Mouse (Mus musculus): Measurements from ENCODE around the gene Gm2431. TPM values are rescaled to one million over a fixed set of nuclear protein-coding genes. Genes with fewer than 3 reads are reported as not detected.
"Not testable (repeated sequence)": the region's sequence is repeated elsewhere in the genome, so short reads cannot be mapped to it uniquely, and the experiment has no call there.

The Gm2431 gene
- polyA plus RNA-seq (2015; fragmentation: Nextera tagmentation; extraction: Ambion mirVana) = not detected in 2 replicates

- not testable (repeated sequence) for ATAC-seq (ENCODE audit: low read depth); H3K9me3 ChIP-seq (ENCODE audit: control insufficient read depth, low read length); H3K27ac ChIP-seq (ENCODE audit: low read length); H3K9ac ChIP-seq (ENCODE audit: low read length); H3K4me3 ChIP-seq (ENCODE audit: low read length); H3K4me1 ChIP-seq (replicated peaks; ENCODE audit: control insufficient read depth, insufficient read depth, low read length); H3K4me2 ChIP-seq (ENCODE audit: low read depth, low read length); H3K27me3 ChIP-seq (ENCODE audit: control insufficient read depth, insufficient read depth, low read depth, low read length); H3K36me3 ChIP-seq (ENCODE audit: control insufficient read depth, insufficient read depth, low read length)
- WGBS = 24% methylated on average over 1 of the region's 1 CpGs
Measured at GRCm38 (mm10) chr7:142258254-142258653, at the start of gene Gm2431. Gene Gm2431, minus strand, starts transcription at chr7:142258354.

DNA sequence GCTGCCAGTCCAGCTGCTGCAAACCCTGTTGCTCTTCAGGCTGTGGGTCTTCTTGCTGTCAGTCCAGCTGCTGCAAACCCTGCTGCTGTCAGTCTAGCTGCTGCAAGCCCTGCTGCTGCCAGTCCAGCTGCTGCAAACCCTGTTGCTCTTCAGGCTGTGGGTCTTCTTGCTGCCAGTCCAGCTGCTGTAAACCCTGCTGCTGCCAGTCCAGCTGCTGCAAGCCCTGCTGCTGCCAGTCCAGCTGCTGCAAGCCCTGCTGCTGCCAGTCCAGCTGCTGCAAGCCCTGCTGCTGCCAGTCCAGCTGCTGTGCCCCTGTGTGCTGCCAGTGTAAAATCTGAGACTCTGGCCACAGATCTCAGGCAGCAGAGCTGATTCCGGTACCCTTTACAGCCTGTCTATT, 45.8 kb upstream of the Gm2431 start:
- H3K4me3 ChIP-seq (ENCODE audit: low read length); H3K4me2 ChIP-seq (ENCODE audit: low read depth, low read length); H3K27me3 ChIP-seq (ENCODE audit: control insufficient read depth, insufficient read depth, low read depth, low read length); H3K36me3 ChIP-seq (ENCODE audit: control insufficient read depth, insufficient read depth, low read length); H3K9me3 ChIP-seq (ENCODE audit: control insufficient read depth, low read length); H3K27ac ChIP-seq (ENCODE audit: low read length); H3K9ac ChIP-seq (ENCODE audit: low read length); H3K4me1 ChIP-seq (replicated peaks; ENCODE audit: control insufficient read depth, insufficient read depth, low read length); ATAC-seq (ENCODE audit: low read depth): not testable (repeated sequence)
- WGBS = 76% methylated on average over 1 of the region's 1 CpGs

DNA sequence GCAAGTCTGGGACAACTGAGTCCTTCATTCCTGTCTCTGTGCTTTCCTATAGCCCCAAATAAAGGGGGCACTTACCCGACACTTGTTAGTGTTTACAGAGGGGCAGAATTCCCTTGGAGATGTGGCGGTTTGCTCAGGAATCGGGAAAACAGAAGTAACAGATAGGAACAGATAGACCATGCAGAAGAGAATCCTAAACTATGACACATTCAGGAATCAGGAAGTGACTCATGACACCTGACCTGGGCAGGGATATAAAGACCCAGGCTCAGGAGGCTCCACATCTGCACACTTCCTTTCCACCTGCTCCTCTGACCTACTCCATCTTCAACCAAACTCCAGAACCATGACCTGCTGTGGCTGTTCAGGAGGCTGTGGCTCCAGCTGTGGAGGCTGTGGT, 45.1 kb upstream of the Gm2431 start, which contains the start of gene Krtap5-4:
Gene Krtap5-4, plus strand, starts transcription at position 301 of the 400 bp plus-strand sequence.
- Histone ChIP-seq H3K4me2 (ENCODE audit: low read depth, low read length) (no peak within 1 kb of the TSS), H3K9ac (ENCODE audit: low read length) (no peak within 1 kb of the TSS), H3K27ac (ENCODE audit: low read length) (no peak within 1 kb of the TSS), H3K27me3 (ENCODE audit: control insufficient read depth, insufficient read depth, low read depth, low read length) (no peaks in the 10 kb centered on the region; the same call in 1 of the 2 replicates), H3K4me1 (replicated peaks; ENCODE audit: control insufficient read depth, insufficient read depth, low read length) (no peaks in the 10 kb centered on the region), H3K9me3 (ENCODE audit: control insufficient read depth, low read length) (no peaks in the 10 kb centered on the region), H3K4me3 (ENCODE audit: low read length) (no peak within 1 kb of the TSS), H3K36me3 (ENCODE audit: control insufficient read depth, insufficient read depth, low read length) (no peaks in the 10 kb centered on the region)
- WGBS = 27% methylated on average over 3 of the region's 3 CpGs
- ATAC-seq (ENCODE audit: low read depth) = no peak

DNA sequence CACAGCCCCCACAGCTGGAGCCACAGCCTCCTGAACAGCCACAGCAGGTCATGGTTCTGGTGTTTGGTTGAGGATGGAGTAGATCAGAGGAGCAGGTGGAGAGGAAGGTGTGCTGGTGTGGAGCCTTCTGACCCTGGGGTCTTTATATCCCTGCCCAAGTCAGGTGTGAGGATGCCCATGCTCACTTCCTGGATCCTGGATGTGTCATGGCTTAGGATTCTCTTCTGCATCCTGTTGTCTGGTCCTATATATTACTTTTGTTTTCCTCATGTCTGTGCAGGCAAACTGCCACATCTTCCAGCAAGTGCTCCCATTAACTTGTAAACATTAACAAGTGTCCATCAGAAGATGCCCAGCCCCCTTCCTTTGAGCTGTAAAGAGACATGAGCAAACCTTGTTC, 38.9 kb upstream of the Gm2431 start, which contains the start of gene Krtap5-1:
Gene Krtap5-1, minus strand, starts transcription at position 101 of the 400 bp plus-strand sequence.
- ATAC-seq (ENCODE audit: low read depth) = not testable (repeated sequence)

DNA sequence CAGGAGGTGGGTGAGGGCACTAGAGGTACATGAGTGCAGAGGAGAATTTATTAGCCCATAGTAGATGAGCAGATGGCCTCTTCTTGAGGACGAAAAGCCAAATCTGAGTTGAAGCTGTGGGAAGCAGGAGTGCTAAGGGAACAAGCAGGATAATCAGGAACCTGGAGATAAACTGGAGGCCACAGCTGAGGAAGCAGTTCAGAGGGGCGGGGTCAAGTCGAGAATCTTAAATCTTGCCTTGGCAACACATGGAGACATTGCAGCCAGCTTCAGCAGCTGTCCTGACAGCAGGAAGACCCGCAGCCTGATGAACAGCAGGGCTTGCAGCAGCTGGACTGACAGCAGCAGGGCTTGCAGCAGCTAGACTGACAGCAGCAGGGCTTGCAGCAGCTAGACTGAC, 38.0 kb upstream of the Gm2431 start:
- not testable (repeated sequence) for ATAC-seq (ENCODE audit: low read depth)

More for the DNA sequence above, 38.9 kb upstream of the Gm2431 start, which contains the start of gene Krtap5-1:
- not testable (repeated sequence) for H3K27ac ChIP-seq (ENCODE audit: low read length); H3K4me3 ChIP-seq (ENCODE audit: low read length); H3K4me1 ChIP-seq (replicated peaks; ENCODE audit: control insufficient read depth, insufficient read depth, low read length); H3K9me3 ChIP-seq (ENCODE audit: control insufficient read depth, low read length); H3K4me2 ChIP-seq (ENCODE audit: low read depth, low read length); H3K9ac ChIP-seq (ENCODE audit: low read length); H3K36me3 ChIP-seq (ENCODE audit: control insufficient read depth, insufficient read depth, low read length); H3K27me3 ChIP-seq (ENCODE audit: control insufficient read depth, insufficient read depth, low read depth, low read length)

DNA sequence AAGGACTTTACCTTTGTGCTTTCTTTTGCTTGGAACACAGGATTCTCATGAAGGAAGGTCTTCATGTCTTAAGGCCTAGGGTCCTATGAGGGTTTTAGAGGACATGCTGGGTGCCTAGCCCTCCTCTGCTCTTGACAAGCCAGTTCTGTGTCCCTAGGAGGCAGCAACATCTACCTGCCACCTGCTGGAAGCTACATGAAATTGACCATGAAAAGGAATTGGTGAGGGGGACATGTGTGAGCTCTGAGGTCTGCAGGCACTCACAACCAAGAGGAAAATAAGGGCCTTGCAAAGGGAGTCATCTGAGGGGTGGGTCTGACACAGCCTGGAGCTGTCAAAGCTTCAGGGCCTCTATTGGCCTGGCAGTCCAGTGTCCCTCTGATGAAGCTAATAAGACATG, 37.3 kb upstream of the Gm2431 start:
- Histone ChIP-seq H3K4me1 (replicated peaks; ENCODE audit: control insufficient read depth, insufficient read depth, low read length) (no peaks in the 10 kb centered on the region), H3K27ac (ENCODE audit: low read length) (no peak overlapping the region)
- no peak for ATAC-seq (ENCODE audit: low read depth)

More for the DNA sequence above, 38.0 kb upstream of the Gm2431 start:
- not testable (repeated sequence) for H3K4me1 ChIP-seq (replicated peaks; ENCODE audit: control insufficient read depth, insufficient read depth, low read length); H3K4me3 ChIP-seq (ENCODE audit: low read length); H3K9ac ChIP-seq (ENCODE audit: low read length); H3K27ac ChIP-seq (ENCODE audit: low read length); H3K36me3 ChIP-seq (ENCODE audit: control insufficient read depth, insufficient read depth, low read length); H3K4me2 ChIP-seq (ENCODE audit: low read depth, low read length); H3K27me3 ChIP-seq (ENCODE audit: control insufficient read depth, insufficient read depth, low read depth, low read length); H3K9me3 ChIP-seq (ENCODE audit: control insufficient read depth, low read length)
- 17% methylated on average over 4 of the region's 4 CpGs for WGBS

GRCm38 (mm10) chr7:142293851-142294250, 35.7 kb upstream of the Gm2431 start:
- peak; percentile 81 for ATAC-seq (ENCODE audit: low read depth)
- not testable (repeated sequence) for H3K9me3 ChIP-seq (ENCODE audit: control insufficient read depth, low read length); H3K4me2 ChIP-seq (ENCODE audit: low read depth, low read length); H3K36me3 ChIP-seq (ENCODE audit: control insufficient read depth, insufficient read depth, low read length); H3K27me3 ChIP-seq (ENCODE audit: control insufficient read depth, insufficient read depth, low read depth, low read length); H3K4me1 ChIP-seq (replicated peaks; ENCODE audit: control insufficient read depth, insufficient read depth, low read length); H3K27ac ChIP-seq (ENCODE audit: low read length); H3K4me3 ChIP-seq (ENCODE audit: low read length); H3K9ac ChIP-seq (ENCODE audit: low read length)
- 0% methylated on average over 2 of the region's 2 CpGs for WGBS

More for the DNA sequence above, 37.3 kb upstream of the Gm2431 start:
- H3K9ac ChIP-seq (ENCODE audit: low read length) = no peak overlapping the region
- no peak overlapping the region for H3K4me3 ChIP-seq (ENCODE audit: low read length)
- H3K9me3 ChIP-seq (ENCODE audit: control insufficient read depth, low read length) = no peaks in the 10 kb centered on the region
- H3K4me2 ChIP-seq (ENCODE audit: low read depth, low read length) = no peak overlapping the region
- no peaks in the 10 kb centered on the region for H3K36me3 ChIP-seq (ENCODE audit: control insufficient read depth, insufficient read depth, low read length)
- no peaks in the 10 kb centered on the region; the same call in 1 of the 2 replicates for H3K27me3 ChIP-seq (ENCODE audit: control insufficient read depth, insufficient read depth, low read depth, low read length)

DNA sequence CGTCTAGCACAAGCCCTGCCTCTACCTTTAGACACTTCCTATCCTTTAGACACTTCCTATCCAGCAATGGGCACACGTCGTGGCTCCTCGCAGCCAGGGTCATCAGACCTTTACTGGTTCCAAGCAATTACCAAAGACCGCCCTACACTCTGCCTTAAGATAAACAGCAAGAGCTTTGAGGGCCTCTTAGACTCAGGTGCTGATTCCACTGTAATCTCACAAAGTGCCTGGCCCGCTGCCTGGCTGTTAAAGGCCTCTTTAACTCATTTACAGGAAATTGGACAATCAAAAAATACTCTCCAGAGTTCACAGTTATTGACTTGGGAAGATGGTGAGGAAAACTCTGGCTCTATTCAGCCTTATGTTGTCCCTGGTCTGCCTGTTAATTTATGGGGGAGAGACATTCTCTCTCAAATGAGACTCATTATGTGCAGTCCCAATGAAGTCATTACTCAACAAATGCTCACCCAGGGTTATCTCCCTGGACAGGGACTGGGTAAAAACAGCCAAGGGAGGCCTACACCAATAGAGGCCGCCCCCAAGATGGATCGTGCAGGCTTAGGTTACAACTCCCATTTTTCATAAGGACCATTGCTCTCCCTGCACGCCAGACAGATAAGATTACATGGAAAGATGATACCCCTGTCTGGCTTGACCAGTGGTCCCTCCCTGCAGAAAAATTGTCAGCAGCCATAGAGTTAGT, 27.9 kb upstream of the Gm2431 start:
- H3K4me3 ChIP-seq (ENCODE audit: low read length) = not testable (repeated sequence)

DNA sequence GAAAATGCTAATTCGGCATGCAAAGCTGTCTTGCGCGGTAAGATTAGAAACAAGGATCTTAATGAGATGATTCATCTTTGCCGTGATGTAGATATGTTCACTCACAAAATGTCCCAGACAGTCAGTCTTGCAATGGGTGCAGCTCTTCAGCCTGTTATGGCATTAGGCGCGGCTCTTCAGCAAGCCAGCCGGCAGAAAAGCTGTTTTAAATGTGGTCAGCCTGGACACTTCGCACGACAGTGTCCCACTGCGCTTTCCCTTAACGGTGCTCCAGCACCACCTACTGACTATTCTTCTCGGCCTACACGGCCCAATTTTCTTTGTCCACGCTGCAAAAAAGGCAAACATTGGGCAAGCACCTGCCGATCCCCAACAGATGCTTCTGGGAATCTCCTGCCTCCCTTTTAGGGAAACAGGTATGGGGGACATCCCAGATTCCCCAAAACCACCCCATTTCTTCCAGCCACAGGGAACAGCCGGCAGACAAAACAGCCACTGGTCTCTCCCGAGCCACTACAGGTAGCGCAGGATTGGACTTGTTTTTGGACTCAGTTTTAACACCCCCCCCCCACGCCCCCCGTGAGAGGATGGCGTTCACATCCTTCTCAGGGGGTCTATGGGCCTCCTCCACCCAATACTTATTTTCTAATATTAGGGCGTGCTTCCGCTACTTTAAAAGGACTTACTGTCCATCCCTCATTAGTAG, 27.1 kb upstream of the Gm2431 start:
- H3K9me3 ChIP-seq (ENCODE audit: control insufficient read depth, low read length) = no peaks in the 10 kb centered on the region
- 15% methylated on average over 23 of the region's 23 CpGs for WGBS
- no peak overlapping the region for H3K9ac ChIP-seq (ENCODE audit: low read length)
- H3K4me2 ChIP-seq (ENCODE audit: low read depth, low read length) = peak overlapping the region; percentile 85
- H3K27ac ChIP-seq (ENCODE audit: low read length) = peak overlapping the region; percentile 7; the same call in 1 of the 2 replicates
- H3K4me1 ChIP-seq (replicated peaks; ENCODE audit: control insufficient read depth, insufficient read depth, low read length) = peaks cover 2% of the 10 kb centered on the region; the same call in 1 of the 2 replicates
- ATAC-seq (ENCODE audit: low read depth) = peak; percentile 69
- H3K4me3 ChIP-seq (ENCODE audit: low read length) = peak overlapping the region; percentile 57
- H3K36me3 ChIP-seq (ENCODE audit: control insufficient read depth, insufficient read depth, low read length) = no peaks in the 10 kb centered on the region
- no peaks in the 10 kb centered on the region for H3K27me3 ChIP-seq (ENCODE audit: control insufficient read depth, insufficient read depth, low read depth, low read length)

More for the DNA sequence above, 27.9 kb upstream of the Gm2431 start:
- not testable (repeated sequence) for H3K9me3 ChIP-seq (ENCODE audit: control insufficient read depth, low read length); ATAC-seq (ENCODE audit: low read depth); H3K27ac ChIP-seq (ENCODE audit: low read length); H3K9ac ChIP-seq (ENCODE audit: low read length); H3K27me3 ChIP-seq (ENCODE audit: control insufficient read depth, insufficient read depth, low read depth, low read length); H3K4me2 ChIP-seq (ENCODE audit: low read depth, low read length); H3K4me1 ChIP-seq (replicated peaks; ENCODE audit: control insufficient read depth, insufficient read depth, low read length); H3K36me3 ChIP-seq (ENCODE audit: control insufficient read depth, insufficient read depth, low read length)
- WGBS = 38% methylated on average over 9 of the region's 9 CpGs

All from lung, embryonic 16.5 days (tissue).